Mouse (Mus musculus): ENCODE measurements around the gene Zmat5. TPM values are rescaled to one million over a fixed set of nuclear protein-coding genes. Genes with fewer than 3 reads are reported as not detected.

Zmat5 gene
- polyA plus RNA-seq, 1 experiment from 2014 or later, result 62.6 TPM

GRCm38 (mm10) chr11:4720393-4720792 is 15.9 kb downstream of the Zmat5 start:
- Histone ChIP-seq H3K9ac (ENCODE audit: low read depth, low read length) (no peak overlapping the region), H3K27ac (ENCODE audit: low read depth, low read length) (no peak overlapping the region), H3K4me3 (ENCODE audit: low read depth, low read length) (no peak overlapping the region), H3K4me1 (replicated peaks; ENCODE audit: control insufficient read depth, insufficient read depth, low read length) (no peaks in the 10 kb centered on the region), H3K36me3 (ENCODE audit: control insufficient read depth, insufficient read depth) (peaks cover 15% of the 10 kb centered on the region; the same call in 1 of the 2 replicates), H3K4me2 (replicated peaks; ENCODE audit: low read depth) (no peak overlapping the region), H3K27me3 (replicated peaks; ENCODE audit: control insufficient read depth, insufficient read depth, low read length) (no peaks in the 10 kb centered on the region), H3K9me3 (ENCODE audit: control insufficient read depth) (no peaks in the 10 kb centered on the region)
- WGBS, result 70% methylated on average over 11 of the region's 11 CpGs
- no peak for TF ChIP-seq CTCF (IDR thresholded peaks at IDR 0.05; ENCODE audit: low read depth)
- no peak for ATAC-seq

GRCm38 (mm10) chr11:4720900-4721580 is 16.6 kb downstream of the Zmat5 start:
- no peak for ATAC-seq
- no peak for TF ChIP-seq CTCF (IDR thresholded peaks at IDR 0.05; ENCODE audit: low read depth)
- H3K4me1 ChIP-seq (replicated peaks; ENCODE audit: control insufficient read depth, insufficient read depth, low read length), result no peaks in the 10 kb centered on the region
- no peak overlapping the region for H3K4me3 ChIP-seq (ENCODE audit: low read depth, low read length)
- H3K27ac ChIP-seq (ENCODE audit: low read depth, low read length), result no peak overlapping the region
- H3K9me3 ChIP-seq (ENCODE audit: control insufficient read depth), result no peaks in the 10 kb centered on the region
- H3K4me2 ChIP-seq (replicated peaks; ENCODE audit: low read depth), result no peak overlapping the region
- peaks cover 15% of the 10 kb centered on the region; the same call in 1 of the 2 replicates for H3K36me3 ChIP-seq (ENCODE audit: control insufficient read depth, insufficient read depth)
- H3K9ac ChIP-seq (ENCODE audit: low read depth, low read length), result no peak overlapping the region
- 42% methylated on average over 7 of the region's 7 CpGs for WGBS
- no peaks in the 10 kb centered on the region for H3K27me3 ChIP-seq (replicated peaks; ENCODE audit: control insufficient read depth, insufficient read depth, low read length)

GRCm38 (mm10) chr11:4721728-4722127 is 17.2 kb downstream of the Zmat5 start:
- Histone ChIP-seq H3K9me3 (ENCODE audit: control insufficient read depth) (no peaks in the 10 kb centered on the region), H3K36me3 (ENCODE audit: control insufficient read depth, insufficient read depth) (peaks cover 15% of the 10 kb centered on the region; the same call in 1 of the 2 replicates), H3K9ac (ENCODE audit: low read depth, low read length) (no peak overlapping the region), H3K4me2 (replicated peaks; ENCODE audit: low read depth) (no peak overlapping the region), H3K27me3 (replicated peaks; ENCODE audit: control insufficient read depth, insufficient read depth, low read length) (no peaks in the 10 kb centered on the region), H3K4me3 (ENCODE audit: low read depth, low read length) (no peak overlapping the region), H3K4me1 (replicated peaks; ENCODE audit: control insufficient read depth, insufficient read depth, low read length) (no peaks in the 10 kb centered on the region), H3K27ac (ENCODE audit: low read depth, low read length) (no peak overlapping the region)
- 57% methylated on average over 8 of the region's 8 CpGs for WGBS
- TF ChIP-seq CTCF (IDR thresholded peaks at IDR 0.05; ENCODE audit: low read depth), result no peak
- no peak for ATAC-seq

GRCm38 (mm10) chr11:4729603-4730002 is 25.1 kb downstream of the Zmat5 start:
- no peak overlapping the region for H3K9ac ChIP-seq (ENCODE audit: low read depth, low read length)
- no peaks in the 10 kb centered on the region for H3K9me3 ChIP-seq (ENCODE audit: control insufficient read depth)
- TF ChIP-seq CTCF (IDR thresholded peaks at IDR 0.05; ENCODE audit: low read depth), result no peak
- no peak overlapping the region for H3K4me2 ChIP-seq (replicated peaks; ENCODE audit: low read depth)
- H3K27me3 ChIP-seq (replicated peaks; ENCODE audit: control insufficient read depth, insufficient read depth, low read length), result no peaks in the 10 kb centered on the region
- no peak overlapping the region for H3K4me3 ChIP-seq (ENCODE audit: low read depth, low read length)
- no peak for ATAC-seq
- WGBS, result 30% methylated on average over 12 of the region's 12 CpGs
- H3K36me3 ChIP-seq (ENCODE audit: control insufficient read depth, insufficient read depth), result peaks cover 11% of the 10 kb centered on the region; the same call in 1 of the 2 replicates
- 0 out of 2 replicates have a peak, but pooled peaks cover 3% of the 10 kb centered on the region for H3K4me1 ChIP-seq (replicated peaks; ENCODE audit: control insufficient read depth, insufficient read depth, low read length)
- H3K27ac ChIP-seq (ENCODE audit: low read depth, low read length), result no peak overlapping the region

- ATAC-seq, result no peak
- H3K4me3 ChIP-seq (ENCODE audit: low read depth, low read length), result no peak overlapping the region
These were observed 25.6 kb downstream of the Zmat5 start for GRCm38 (mm10) chr11:4730096-4730495.

GRCm38 (mm10) chr11:4730913-4731312 is 26.4 kb downstream of the Zmat5 start:
- Histone ChIP-seq H3K9ac (ENCODE audit: low read depth, low read length) (no peak overlapping the region), H3K4me3 (ENCODE audit: low read depth, low read length) (no peak overlapping the region), H3K36me3 (ENCODE audit: control insufficient read depth, insufficient read depth) (peaks cover 8% of the 10 kb centered on the region; the same call in 1 of the 2 replicates), H3K4me2 (replicated peaks; ENCODE audit: low read depth) (no peak overlapping the region), H3K27ac (ENCODE audit: low read depth, low read length) (no peak overlapping the region), H3K4me1 (replicated peaks; ENCODE audit: control insufficient read depth, insufficient read depth, low read length) (0 out of 2 replicates have a peak, but pooled peaks cover 3% of the 10 kb centered on the region), H3K27me3 (replicated peaks; ENCODE audit: control insufficient read depth, insufficient read depth, low read length) (no peaks in the 10 kb centered on the region), H3K9me3 (ENCODE audit: control insufficient read depth) (no peaks in the 10 kb centered on the region)
- 82% methylated on average over 5 of the region's 5 CpGs for WGBS
- ATAC-seq, result no peak
- TF ChIP-seq CTCF (IDR thresholded peaks at IDR 0.05; ENCODE audit: low read depth), result no peak

More at GRCm38 (mm10) chr11:4730096-4730495, 25.6 kb downstream of the Zmat5 start:
- Histone ChIP-seq H3K4me1 (replicated peaks; ENCODE audit: control insufficient read depth, insufficient read depth, low read length) (0 out of 2 replicates have a peak, but pooled peaks cover 3% of the 10 kb centered on the region), H3K27ac (ENCODE audit: low read depth, low read length) (no peak overlapping the region), H3K9ac (ENCODE audit: low read depth, low read length) (no peak overlapping the region; the same call in 1 of the 2 replicates), H3K4me2 (replicated peaks; ENCODE audit: low read depth) (no peak overlapping the region), H3K9me3 (ENCODE audit: control insufficient read depth) (no peaks in the 10 kb centered on the region), H3K27me3 (replicated peaks; ENCODE audit: control insufficient read depth, insufficient read depth, low read length) (no peaks in the 10 kb centered on the region), H3K36me3 (ENCODE audit: control insufficient read depth, insufficient read depth) (peaks cover 8% of the 10 kb centered on the region; the same call in 1 of the 2 replicates)
- TF ChIP-seq CTCF (IDR thresholded peaks at IDR 0.05; ENCODE audit: low read depth), result no peak
- 53% methylated on average over 6 of the region's 6 CpGs for WGBS

All from intestine, postnatal 0 days (tissue).